Mouse (Mus musculus): ENCODE results near the gene Kcna2. TPM values are rescaled to one million over a fixed set of nuclear protein-coding genes. Genes with fewer than 3 reads are reported as not detected.

Kcna2 gene
- polyA plus RNA-seq, 1 experiment: 5.6 TPM

- 41% methylated on average over 2 of the region's 2 CpGs for WGBS
Observed at GRCm38 (mm10) chr3:107119864-107120564, 19.1 kb downstream of the Kcna2 start.

GRCm38 (mm10) chr3:107122306-107122705, 21.4 kb downstream of the Kcna2 start:
- Histone ChIP-seq H3K4me3 (ENCODE audit: control insufficient read depth, insufficient read depth, low read length) (no peak overlapping the region), H3K27ac (ENCODE audit: control insufficient read depth, insufficient read depth, low read length) (no peak overlapping the region), H3K36me3 (ENCODE audit: control insufficient read depth, insufficient read depth, low read length) (no peaks in the 10 kb centered on the region), H3K4me1 (replicated peaks; ENCODE audit: control insufficient read depth, insufficient read depth, low read length) (no peaks in the 10 kb centered on the region), H3K27me3 (ENCODE audit: control insufficient read depth, insufficient read depth, low read length) (no peaks in the 10 kb centered on the region)
- DNase-seq: no peak
- TF ChIP-seq CTCF (IDR thresholded peaks at IDR 0.05; ENCODE audit: borderline replicate concordance, control insufficient read depth, extremely low read depth, insufficient read depth, low read length, poor library complexity): no peak
- no peak for TF ChIP-seq POLR2A (IDR thresholded peaks at IDR 0.05; ENCODE audit: control insufficient read depth, extremely low read depth, insufficient read depth, low read length, poor library complexity)

More at GRCm38 (mm10) chr3:107119864-107120564, 19.1 kb downstream of the Kcna2 start:
- no peak for DNase-seq
- no peaks in the 10 kb centered on the region for H3K27me3 ChIP-seq (ENCODE audit: control insufficient read depth, insufficient read depth, low read length)
- H3K36me3 ChIP-seq (ENCODE audit: control insufficient read depth, insufficient read depth, low read length): no peaks in the 10 kb centered on the region
- no peaks in the 10 kb centered on the region for H3K4me1 ChIP-seq (replicated peaks; ENCODE audit: control insufficient read depth, insufficient read depth, low read length)
- TF ChIP-seq POLR2A (IDR thresholded peaks at IDR 0.05; ENCODE audit: control insufficient read depth, extremely low read depth, insufficient read depth, low read length, poor library complexity) (no peak), CTCF (IDR thresholded peaks at IDR 0.05; ENCODE audit: borderline replicate concordance, control insufficient read depth, extremely low read depth, insufficient read depth, low read length, poor library complexity) (no peak)
- H3K27ac ChIP-seq (ENCODE audit: control insufficient read depth, insufficient read depth, low read length): no peak overlapping the region
- no peak overlapping the region for H3K4me3 ChIP-seq (ENCODE audit: control insufficient read depth, insufficient read depth, low read length)

- H3K27me3 ChIP-seq (ENCODE audit: control insufficient read depth, insufficient read depth, low read length): no peaks in the 10 kb centered on the region
- no peak overlapping the region for H3K27ac ChIP-seq (ENCODE audit: control insufficient read depth, insufficient read depth, low read length)
- no peaks in the 10 kb centered on the region for H3K36me3 ChIP-seq (ENCODE audit: control insufficient read depth, insufficient read depth, low read length)
- H3K4me1 ChIP-seq (replicated peaks; ENCODE audit: control insufficient read depth, insufficient read depth, low read length): no peaks in the 10 kb centered on the region
- no peak for DNase-seq
- no peak overlapping the region for H3K4me3 ChIP-seq (ENCODE audit: control insufficient read depth, insufficient read depth, low read length)
- 90% methylated on average over 1 of the region's 1 CpGs for WGBS
- TF ChIP-seq CTCF (IDR thresholded peaks at IDR 0.05; ENCODE audit: borderline replicate concordance, control insufficient read depth, extremely low read depth, insufficient read depth, low read length, poor library complexity): no peak
- TF ChIP-seq POLR2A (IDR thresholded peaks at IDR 0.05; ENCODE audit: control insufficient read depth, extremely low read depth, insufficient read depth, low read length, poor library complexity): no peak
Observed at GRCm38 (mm10) chr3:107127667-107128066, 26.7 kb downstream of the Kcna2 start.

GRCm38 (mm10) chr3:107128421-107128820, 27.5 kb downstream of the Kcna2 start:
- no peak for DNase-seq
- Histone ChIP-seq H3K27me3 (ENCODE audit: control insufficient read depth, insufficient read depth, low read length) (no peaks in the 10 kb centered on the region), H3K36me3 (ENCODE audit: control insufficient read depth, insufficient read depth, low read length) (no peaks in the 10 kb centered on the region), H3K4me1 (replicated peaks; ENCODE audit: control insufficient read depth, insufficient read depth, low read length) (no peaks in the 10 kb centered on the region), H3K27ac (ENCODE audit: control insufficient read depth, insufficient read depth, low read length) (no peak overlapping the region), H3K4me3 (ENCODE audit: control insufficient read depth, insufficient read depth, low read length) (no peak overlapping the region)
- 82% methylated on average over 3 of the region's 3 CpGs for WGBS
- no peak for TF ChIP-seq POLR2A (IDR thresholded peaks at IDR 0.05; ENCODE audit: control insufficient read depth, extremely low read depth, insufficient read depth, low read length, poor library complexity)
- TF ChIP-seq CTCF (IDR thresholded peaks at IDR 0.05; ENCODE audit: borderline replicate concordance, control insufficient read depth, extremely low read depth, insufficient read depth, low read length, poor library complexity): no peak

- H3K27ac ChIP-seq (ENCODE audit: control insufficient read depth, insufficient read depth, low read length): no peak overlapping the region
- 80% methylated on average over 2 of the region's 2 CpGs for WGBS
Observed at GRCm38 (mm10) chr3:107129251-107129650, 28.3 kb downstream of the Kcna2 start.

GRCm38 (mm10) chr3:107130661-107131326, 29.8 kb downstream of the Kcna2 start:
- no peak for DNase-seq
- 89% methylated on average over 4 of the region's 4 CpGs for WGBS
- H3K27ac ChIP-seq (ENCODE audit: control insufficient read depth, insufficient read depth, low read length): no peak overlapping the region
- no peaks in the 10 kb centered on the region for H3K36me3 ChIP-seq (ENCODE audit: control insufficient read depth, insufficient read depth, low read length)
- H3K4me3 ChIP-seq (ENCODE audit: control insufficient read depth, insufficient read depth, low read length): no peak overlapping the region
- no peaks in the 10 kb centered on the region for H3K4me1 ChIP-seq (replicated peaks; ENCODE audit: control insufficient read depth, insufficient read depth, low read length)
- no peaks in the 10 kb centered on the region for H3K27me3 ChIP-seq (ENCODE audit: control insufficient read depth, insufficient read depth, low read length)
- TF ChIP-seq POLR2A (IDR thresholded peaks at IDR 0.05; ENCODE audit: control insufficient read depth, extremely low read depth, insufficient read depth, low read length, poor library complexity): no peak
- no peak for TF ChIP-seq CTCF (IDR thresholded peaks at IDR 0.05; ENCODE audit: borderline replicate concordance, control insufficient read depth, extremely low read depth, insufficient read depth, low read length, poor library complexity)

More at GRCm38 (mm10) chr3:107129251-107129650, 28.3 kb downstream of the Kcna2 start:
- no peaks in the 10 kb centered on the region for H3K36me3 ChIP-seq (ENCODE audit: control insufficient read depth, insufficient read depth, low read length)
- H3K4me3 ChIP-seq (ENCODE audit: control insufficient read depth, insufficient read depth, low read length): no peak overlapping the region
- H3K27me3 ChIP-seq (ENCODE audit: control insufficient read depth, insufficient read depth, low read length): no peaks in the 10 kb centered on the region
- no peak for DNase-seq
- TF ChIP-seq CTCF (IDR thresholded peaks at IDR 0.05; ENCODE audit: borderline replicate concordance, control insufficient read depth, extremely low read depth, insufficient read depth, low read length, poor library complexity): no peak
- no peak for TF ChIP-seq POLR2A (IDR thresholded peaks at IDR 0.05; ENCODE audit: control insufficient read depth, extremely low read depth, insufficient read depth, low read length, poor library complexity)
- H3K4me1 ChIP-seq (replicated peaks; ENCODE audit: control insufficient read depth, insufficient read depth, low read length): no peaks in the 10 kb centered on the region
